Mouse (Mus musculus) limb, embryonic 14.5 days (tissue): ENCODE data around the gene Abraxas1. TPM values are rescaled to one million over a fixed set of nuclear protein-coding genes. Genes with fewer than 3 reads are reported as not detected.

ENCODE experiments used
- ATAC-seq: fragments of 200-750 bp; cut with Nextera tagmentation; 2 replicates; pipeline ENCODE4 v1.8.0; 2017; ENCODE audit warnings: low read depth, moderate number of reproducible peaks, moderate TSS enrichment; ENCODE audit not compliant: low FRiP score
- DNase-seq: peaks from one replicate; pipeline ENCODE4 v3.0.0-alpha.2; 2015; ENCODE audit warnings: low spot score
- H3K27ac ChIP-seq: fragments of 300-500 bp; sonication (generic); replicated peaks from 2 replicates; pipeline ENCODE4 v1.5.1; 2014; ENCODE audit warnings: low read depth, mild to moderate bottlenecking, low read length, moderate library complexity, mixed read lengths
- H3K27me3 ChIP-seq: fragments of 300-500 bp; sonication (generic); 2 replicates; pipeline ENCODE4 v1.6.1; 2014; ENCODE audit warnings: low read length, mixed read lengths; ENCODE audit not compliant: control insufficient read depth, insufficient read depth
- H3K36me3 ChIP-seq: fragments of 300-500 bp; sonication (generic); 2 replicates; pipeline ENCODE4 v1.6.1; 2014; ENCODE audit warnings: mild to moderate bottlenecking, low read length, moderate library complexity, mixed read lengths; ENCODE audit not compliant: control insufficient read depth, insufficient read depth
- H3K4me1 ChIP-seq: fragments of 300-500 bp; sonication (generic); 2 replicates; pipeline ENCODE4 v1.6.1; 2014; ENCODE audit warnings: antibody characterized with exemption, low read length, mixed read lengths; ENCODE audit not compliant: control insufficient read depth, insufficient read depth
- H3K4me2 ChIP-seq: fragments of 300-500 bp; sonication (generic); replicated peaks from 2 replicates; pipeline ENCODE4 v1.6.1; 2014; ENCODE audit warnings: low read depth, mild to moderate bottlenecking, low read length, moderate library complexity; ENCODE audit not compliant: severe bottlenecking
- H3K4me3 ChIP-seq: fragments of 300-500 bp; sonication (generic); replicated peaks from 2 replicates; pipeline ENCODE4 v1.5.1; 2014; ENCODE audit warnings: low read length
- H3K9ac ChIP-seq: fragments of 300-500 bp; sonication (generic); 2 replicates; pipeline ENCODE4 v1.6.1; 2014; ENCODE audit warnings: mild to moderate bottlenecking, low read depth, low read length, moderate library complexity; ENCODE audit not compliant: severe bottlenecking
- H3K9me3 ChIP-seq: fragments of 300-500 bp; sonication (generic); 2 replicates; pipeline ENCODE4 v1.6.1; 2016; ENCODE audit warnings: low read length; ENCODE audit not compliant: control insufficient read depth
- POLR2A ChIP-seq: fragments of 200-500 bp; IDR thresholded peaks from 2 replicates; pipeline ENCODE4 v1.8.0; 2012; ENCODE audit warnings: inconsistent platforms, mild to moderate bottlenecking, moderate library complexity, borderline replicate concordance; ENCODE audit not compliant: insufficient read depth, insufficient read length; ENCODE audit errors: extremely low read depth
- WGBS: fragments of 180-500 bp; shearing (Covaris S2); extraction: QIAGEN DNeasy Blood & Tissue Kit; methylation state at CpG from one replicate; pipeline ENCODE4 v1.1.7; 2014; 5-methylcytosine and 5-hydroxymethylcytosine counted together
- polyA plus RNA-seq, 2 experiments: library from polyadenylated mRNA; depleted of rRNA in 1 of 2; stranded (reverse) in 1 of 2; unstranded in 1 of 2; fragments of >200 nt; fragmentation: Nextera tagmentation in 1 of 2; extraction: Ambion mirVana in 1 of 2; gene quantifications; 2 replicates each; pipeline versions ENCODE4 v1.2.1 to v1.2.3; 2012 to 2014

The Abraxas1 gene
- polyA plus RNA-seq (2012; rRNA removed) (21.7 and 26.3 TPM in 2 replicates), polyA plus RNA-seq (2014; fragmentation: Nextera tagmentation; extraction: Ambion mirVana) (25.1 and 28.0 TPM in 2 replicates)

- peak; percentile 88; the same call in 1 of the 2 replicates for TF ChIP-seq POLR2A
- ATAC-seq = peak; percentile 94
- Histone ChIP-seq H3K27me3 (no peaks in the 10 kb centered on the region), H3K9me3 (no peaks in the 10 kb centered on the region), H3K9ac (peak within 1 kb of the TSS; percentile 98), H3K4me1 (0 out of 2 replicates have a peak, but pooled peaks cover 5% of the 10 kb centered on the region), H3K36me3 (peaks cover 13% of the 10 kb centered on the region), H3K4me3 (peak within 1 kb of the TSS; percentile 88), H3K4me2 (peak within 1 kb of the TSS; percentile 80), H3K27ac (peak within 1 kb of the TSS; percentile 91)
- under 1% methylated on average over 58 of the region's 63 CpGs for WGBS
- peak; percentile 79 for DNase-seq
Measured at GRCm38 (mm10) chr5:100820483-100821184, at the start of gene Abraxas1. Gene Abraxas1, minus strand, starts transcription at chr5:100820965.

- no peak for TF ChIP-seq POLR2A
Measured at GRCm38 (mm10) chr5:100869197-100869895, 48.6 kb upstream of the Abraxas1 start.

GRCm38 (mm10) chr5:100866183-100866582 is 45.4 kb upstream of the Abraxas1 start:
- Histone ChIP-seq H3K4me1 (no peaks in the 10 kb centered on the region), H3K36me3 (no peaks in the 10 kb centered on the region), H3K9ac (no peak overlapping the region), H3K27ac (no peak overlapping the region), H3K4me3 (no peak overlapping the region), H3K4me2 (no peak overlapping the region), H3K27me3 (no peaks in the 10 kb centered on the region), H3K9me3 (no peaks in the 10 kb centered on the region)
- TF ChIP-seq POLR2A = no peak
- WGBS = 33% methylated on average over 2 of the region's 2 CpGs
- peak; percentile 30 for DNase-seq
- no peak for ATAC-seq

More at GRCm38 (mm10) chr5:100869197-100869895, 48.6 kb upstream of the Abraxas1 start:
- DNase-seq (no peak), ATAC-seq (no peak)
- Histone ChIP-seq H3K36me3 (no peaks in the 10 kb centered on the region), H3K4me1 (no peaks in the 10 kb centered on the region), H3K27me3 (no peaks in the 10 kb centered on the region), H3K9me3 (no peaks in the 10 kb centered on the region), H3K4me2 (no peak overlapping the region), H3K9ac (no peak overlapping the region), H3K27ac (no peak overlapping the region), H3K4me3 (no peak overlapping the region)
- WGBS = 63% methylated on average over 4 of the region's 4 CpGs

GRCm38 (mm10) chr5:100864438-100864837 is 43.7 kb upstream of the Abraxas1 start:
- 79% methylated on average over 6 of the region's 6 CpGs for WGBS

GRCm38 (mm10) chr5:100863091-100863490 is 42.3 kb upstream of the Abraxas1 start:
- no peak for TF ChIP-seq POLR2A
- Histone ChIP-seq H3K27ac (no peak overlapping the region), H3K4me2 (no peak overlapping the region), H3K9me3 (no peaks in the 10 kb centered on the region), H3K9ac (no peak overlapping the region), H3K4me1 (no peaks in the 10 kb centered on the region), H3K36me3 (no peaks in the 10 kb centered on the region), H3K27me3 (no peaks in the 10 kb centered on the region), H3K4me3 (no peak overlapping the region)
- 91% methylated on average over 2 of the region's 2 CpGs for WGBS
- no peak for DNase-seq
- ATAC-seq = no peak

More at GRCm38 (mm10) chr5:100864438-100864837, 43.7 kb upstream of the Abraxas1 start:
- ATAC-seq (no peak), DNase-seq (no peak)
- no peak overlapping the region for H3K27ac ChIP-seq
- no peak overlapping the region for H3K9ac ChIP-seq
- no peak overlapping the region for H3K4me2 ChIP-seq
- no peak overlapping the region for H3K4me3 ChIP-seq
- no peaks in the 10 kb centered on the region for H3K4me1 ChIP-seq
- no peaks in the 10 kb centered on the region for H3K36me3 ChIP-seq
- TF ChIP-seq POLR2A = no peak
- H3K27me3 ChIP-seq = no peaks in the 10 kb centered on the region
- no peaks in the 10 kb centered on the region for H3K9me3 ChIP-seq
